Mouse (Mus musculus): ENCODE data around the gene Vsig10l.

Vsig10l gene

GRCm38 (mm10) chr7:43463976-43464375 lies 1.0 kb downstream of the Vsig10l start:
- no peak for DNase-seq

- no peak for DNase-seq
These were observed 2.0 kb downstream of the Vsig10l start for GRCm38 (mm10) chr7:43464864-43465343.

- DNase-seq: peak; percentile 94 to 95
These were observed 2.6 kb downstream of the Vsig10l start for GRCm38 (mm10) chr7:43465344-43466098.

GRCm38 (mm10) chr7:43466099-43466694 lies 3.2 kb downstream of the Vsig10l start:
- peak; percentile 90 to 92 for DNase-seq

DNA sequence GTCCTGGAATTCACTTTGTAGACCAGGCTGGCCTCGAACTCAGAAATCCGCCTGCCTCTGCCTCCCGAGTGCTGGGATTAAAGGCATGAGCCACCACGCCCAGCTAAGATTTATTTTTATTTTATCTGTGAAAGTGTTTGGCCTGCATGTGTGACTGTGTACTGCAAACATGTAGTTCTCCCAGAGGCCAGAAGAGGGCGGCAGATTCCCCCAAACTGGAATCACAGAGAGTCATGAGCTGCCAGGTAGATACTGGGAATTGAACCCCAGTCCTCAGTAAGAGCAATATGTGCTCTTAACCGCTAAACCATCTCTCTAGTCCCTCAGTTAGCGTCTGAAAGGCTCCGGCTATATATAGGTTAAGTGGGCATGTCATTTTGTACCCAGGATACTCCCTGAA lies 7.4 kb downstream of the Vsig10l start:
- DNase-seq: peak in 1 of 2 experiments; percentile 45

DNA sequence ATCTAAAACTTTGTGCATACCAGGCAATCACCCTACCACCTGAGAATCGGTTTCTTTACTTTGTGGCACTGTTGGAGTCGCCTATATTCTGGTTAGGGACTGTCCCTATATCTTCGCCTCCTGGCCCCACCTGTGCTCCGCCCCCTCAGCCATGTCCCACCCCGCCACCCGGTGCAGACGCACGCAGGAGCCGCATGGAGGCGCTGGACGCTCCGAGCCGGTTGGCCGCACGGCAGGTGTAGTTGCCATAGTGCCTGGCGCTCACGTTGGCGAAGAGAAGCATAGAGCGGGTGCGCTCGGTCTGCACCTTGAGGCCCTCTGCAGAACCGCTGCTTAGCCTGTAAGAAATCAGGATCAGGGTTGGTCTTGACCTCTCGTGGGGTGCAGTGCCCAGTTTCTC lies 12.8 kb downstream of the Vsig10l start:
- peak in 1 of 2 experiments; percentile 40 for DNase-seq

- DNase-seq: no peak
These were observed 13.4 kb downstream of the Vsig10l start for GRCm38 (mm10) chr7:43476376-43476775.

DNA sequence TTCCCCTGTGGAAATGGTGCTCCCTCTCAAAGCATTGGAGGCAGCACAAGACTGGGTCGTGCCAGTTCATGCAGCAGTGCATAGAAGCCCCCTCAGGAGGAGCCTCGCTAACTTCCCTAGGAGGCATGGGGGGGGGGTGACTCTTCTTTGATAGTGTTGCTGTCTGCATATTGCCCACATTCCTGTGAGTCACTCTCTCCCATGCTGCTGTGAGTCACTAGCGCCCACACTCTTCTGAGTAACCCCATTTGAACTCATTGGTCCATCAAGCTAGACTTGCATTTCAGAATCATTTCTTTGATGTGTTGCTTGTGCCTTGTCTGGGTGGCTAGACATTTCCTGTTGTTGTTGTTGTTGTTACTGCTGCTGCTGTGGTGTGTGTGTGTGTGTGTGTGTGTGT lies 18.2 kb downstream of the Vsig10l start:
- no peak for DNase-seq

DNA sequence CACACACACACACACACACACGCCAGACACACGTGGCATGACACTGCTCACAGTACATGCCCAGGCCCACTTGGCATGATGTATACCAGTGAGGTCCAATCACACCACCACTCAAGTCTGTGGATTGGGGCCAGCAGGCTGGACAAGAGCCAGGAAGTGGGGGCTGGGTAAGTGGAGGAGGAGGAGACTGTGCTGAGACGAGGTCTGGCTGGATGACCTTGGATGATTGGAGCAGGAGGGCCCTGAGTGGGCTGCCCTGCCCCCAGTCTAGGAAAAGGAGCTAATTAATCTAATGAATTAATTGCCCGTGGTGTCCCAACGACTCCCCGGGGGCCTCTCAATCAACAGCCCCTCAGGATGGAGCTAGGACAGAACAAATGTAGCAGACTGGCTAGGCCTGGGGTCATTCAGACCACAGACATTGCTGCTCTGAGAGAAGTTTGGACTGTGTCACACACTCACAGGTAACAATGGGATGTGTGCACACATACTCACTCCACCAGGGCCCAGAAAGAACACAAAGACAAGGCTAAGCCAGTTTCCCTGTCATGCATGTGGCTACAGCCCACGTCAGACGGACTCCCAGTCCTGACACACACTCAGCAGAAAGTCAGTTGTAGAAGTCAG lies 19.3 kb downstream of the Vsig10l start:
- DNase-seq: peak; percentile 40 to 51

GRCm38 (mm10) chr7:43483236-43483635 lies 20.3 kb downstream of the Vsig10l start:
- no peak for DNase-seq

DNA sequence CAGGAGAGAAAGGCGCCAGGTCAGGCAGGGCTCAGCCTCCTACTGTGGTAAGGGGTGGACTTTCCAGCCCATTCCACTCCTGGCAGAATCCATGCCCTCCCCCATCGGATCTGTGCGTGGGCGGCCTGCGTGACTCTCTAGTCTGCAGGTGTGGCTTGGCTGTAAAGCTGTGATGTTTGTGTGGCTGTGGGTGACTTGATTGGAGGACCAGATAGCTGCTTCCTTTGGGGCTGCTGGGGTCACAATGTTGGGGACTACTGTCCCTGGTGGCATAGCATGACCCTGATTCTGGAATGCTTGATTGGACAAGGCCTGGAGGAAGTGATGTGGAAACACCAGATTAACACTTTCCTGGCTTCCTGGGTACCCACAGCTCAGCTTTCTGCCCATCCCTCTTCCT lies 25.7 kb downstream of the Vsig10l start:
- DNase-seq: no peak

DNA sequence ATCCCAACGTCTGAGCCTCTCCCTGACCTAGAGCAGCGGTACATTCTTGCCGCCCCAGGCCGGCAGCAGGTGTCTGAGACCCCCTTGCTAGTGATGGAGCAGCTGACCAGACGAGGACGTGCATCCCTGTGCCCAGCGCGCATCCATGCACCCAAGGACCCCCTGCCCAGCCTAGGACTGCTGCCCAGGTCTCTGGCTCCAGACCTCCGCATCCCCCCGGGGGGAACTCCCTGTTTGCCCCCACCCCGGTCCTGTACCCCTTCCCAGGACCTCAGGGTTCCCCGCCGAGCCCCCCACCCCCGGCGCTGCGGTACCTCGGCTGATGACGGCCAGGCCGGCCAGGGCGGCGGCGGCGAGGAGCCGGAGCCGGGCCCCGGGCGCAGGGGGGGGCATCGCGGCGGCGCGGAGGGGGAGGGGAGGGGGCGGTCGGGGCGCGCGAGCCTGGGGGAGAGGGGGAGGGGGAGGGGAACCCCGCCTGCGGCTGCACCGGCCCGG lies 26.7 kb downstream of the Vsig10l start, which contains the start of gene Iglon5:
Gene Iglon5, minus strand, starts transcription at position 445 of the 495 bp plus-strand sequence.
- DNase-seq: no peak

DNA sequence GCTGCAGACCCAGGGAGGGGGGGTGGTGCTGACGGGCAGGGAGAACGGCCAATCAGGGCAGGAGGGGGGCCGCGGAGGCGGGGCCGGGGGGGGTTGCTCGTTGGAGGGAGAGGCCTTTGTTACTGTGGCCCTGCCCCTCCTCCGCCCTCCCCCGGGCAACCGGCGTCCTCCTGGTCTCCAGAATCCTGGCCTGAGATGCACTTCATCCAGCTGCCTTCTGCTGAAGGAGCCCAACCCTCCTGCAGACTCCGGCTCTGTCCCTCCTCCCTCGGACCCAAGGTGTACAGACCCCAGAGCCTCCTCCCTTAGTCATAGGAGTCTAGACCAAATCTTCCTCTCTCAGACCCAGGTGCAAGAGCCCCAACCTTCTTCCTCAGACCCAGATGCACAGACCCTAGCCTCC lies 27.2 kb downstream of the Vsig10l start:
- peak in 1 of 2 experiments; percentile 18 for DNase-seq

GRCm38 (mm10) chr7:43490861-43491260 lies 27.9 kb downstream of the Vsig10l start:
- no peak for DNase-seq

DNA sequence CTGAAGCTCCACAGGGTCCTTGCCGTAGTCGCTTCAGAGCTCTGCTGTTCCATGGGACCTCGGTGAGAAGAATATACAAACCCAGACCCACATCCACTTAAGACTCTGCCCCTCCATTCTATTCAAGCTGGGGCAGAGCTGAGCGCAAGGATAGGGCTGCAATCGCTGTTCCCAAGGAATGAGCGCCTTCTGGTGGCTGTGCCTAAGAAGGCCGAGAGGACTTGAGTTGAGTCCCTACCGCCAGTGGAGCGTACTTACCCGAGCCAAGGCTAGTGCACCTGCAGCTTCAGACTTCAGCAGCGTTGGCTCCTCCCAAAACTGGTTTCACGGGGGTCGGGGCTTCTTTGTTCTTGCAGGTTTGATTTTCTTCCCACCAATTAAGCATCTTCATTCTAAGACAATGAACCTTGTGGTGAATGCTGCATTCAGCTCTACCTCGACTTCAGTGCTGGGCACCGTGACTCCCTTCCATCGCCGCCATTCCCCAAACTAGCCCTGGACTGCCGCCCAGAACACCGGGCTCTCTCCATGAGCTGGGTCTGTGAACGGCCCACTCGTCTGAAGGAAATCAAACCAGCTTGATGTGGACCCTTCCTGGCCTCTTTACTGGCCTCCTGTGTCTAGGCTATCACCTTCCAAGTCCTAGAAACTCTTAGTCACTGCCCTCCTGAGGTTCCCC lies 32.5 kb downstream of the Vsig10l start:
- peak in 1 of 2 experiments; percentile 41 for DNase-seq

DNA sequence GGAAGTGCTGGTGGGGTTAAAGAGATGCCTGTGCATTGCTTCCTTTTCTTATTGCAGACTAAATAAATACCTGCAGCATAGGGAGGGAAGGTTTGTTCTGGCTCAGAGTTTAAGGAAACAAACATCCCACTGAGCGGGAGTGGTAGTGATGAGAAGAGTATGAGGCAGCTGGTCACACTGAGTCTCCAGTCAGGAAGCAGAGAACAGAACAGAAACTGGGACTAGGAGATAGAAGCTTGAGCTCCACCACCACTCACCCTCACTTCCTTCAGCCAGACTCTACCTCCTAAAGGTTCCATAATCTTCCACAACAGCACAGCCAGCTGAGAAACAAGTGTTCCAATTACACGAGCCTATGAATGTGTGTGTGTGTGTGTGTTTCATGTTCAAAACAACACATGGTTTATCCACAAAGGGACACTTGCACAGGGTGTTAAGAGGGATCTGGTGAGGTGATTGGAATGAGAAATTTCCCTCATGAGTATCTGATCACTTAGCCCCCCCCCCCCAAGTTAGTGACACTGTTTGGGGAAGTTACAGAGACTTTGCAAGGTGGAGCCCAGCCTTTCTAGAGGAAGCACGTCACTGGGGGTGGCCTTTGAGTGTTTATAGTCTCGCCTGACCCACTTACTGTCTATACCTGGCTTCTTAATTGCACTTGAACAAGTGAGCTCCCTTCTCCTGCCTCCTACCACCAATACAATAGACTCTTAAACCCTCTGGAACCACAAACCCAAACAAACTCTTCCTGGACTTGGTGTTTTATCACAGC lies 48.9 kb downstream of the Vsig10l start:
- no peak for DNase-seq

GRCm38 (mm10) chr7:43512519-43512918 lies 49.6 kb downstream of the Vsig10l start:
- no peak for DNase-seq

- no peak for DNase-seq
These were observed 52.1 kb downstream of the Vsig10l start for GRCm38 (mm10) chr7:43515076-43515475.

DNA sequence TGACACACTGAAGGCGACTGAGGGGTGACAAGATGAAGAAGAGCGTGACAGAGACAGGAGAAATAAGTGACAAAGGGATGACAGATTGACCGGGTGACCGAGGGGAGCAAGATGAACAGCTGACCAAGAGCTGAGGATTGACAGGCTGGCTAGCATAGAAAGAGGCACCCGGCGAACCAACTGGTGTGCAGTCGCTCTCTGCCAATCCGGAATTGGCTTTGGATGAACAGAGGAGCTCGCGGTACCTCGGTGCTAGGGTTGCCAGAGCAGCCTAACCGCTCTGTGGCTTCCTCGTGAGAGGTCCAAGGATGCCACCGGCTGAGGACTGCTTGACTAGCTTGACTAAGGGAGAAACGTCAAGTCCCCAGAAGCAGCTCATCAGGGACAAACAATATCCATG lies 55.4 kb downstream of the Vsig10l start:
- no peak for DNase-seq

Measured in lung, postnatal 4 days (tissue).